Mouse (Mus musculus): ENCODE data around the gene Wdr86. TPM values are rescaled to one million over a fixed set of nuclear protein-coding genes. Genes with fewer than 3 reads are reported as not detected.
A peak's percentile ranks its signal among the peaks of the same experiment; 100 is the strongest.
"Not testable (repeated sequence)": the region's sequence is repeated elsewhere in the genome, so short reads cannot be mapped to it uniquely, and the experiment has no call there.

Gene Wdr86
- 2.0 and 2.4 TPM in 2 replicates for polyA plus RNA-seq (2015; fragmentation: Nextera tagmentation; extraction: Ambion mirVana)

DNA sequence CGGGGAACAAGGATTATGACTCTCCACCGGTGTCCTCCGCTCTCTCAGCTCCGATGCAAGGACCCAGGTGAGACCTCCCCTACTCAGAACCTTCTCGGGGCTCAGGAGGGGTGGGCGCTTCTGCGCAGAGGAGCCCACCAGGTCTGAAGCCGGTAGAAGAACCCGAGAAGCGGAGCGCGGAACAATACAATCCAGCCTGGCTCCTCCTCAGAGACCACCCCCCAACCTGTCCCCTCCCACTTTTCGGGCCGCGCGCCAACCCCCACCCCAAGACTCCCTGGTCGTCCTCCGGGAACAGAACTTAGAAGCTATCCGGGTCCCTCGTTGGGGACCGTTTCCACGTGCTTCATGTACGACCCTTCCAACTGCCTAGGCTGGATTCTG is at the start of gene Wdr86:
TSS of gene Wdr86 (minus strand) at position 240 of the 384 bp plus-strand sequence.
- no peak for DNase-seq (ENCODE audit: low spot score)

- peak; percentile 64 for DNase-seq (ENCODE audit: low spot score)
Measured at GRCm38 (mm10) chr5:24779881-24780512, 49.5 kb upstream of the Wdr86 start.

DNA sequence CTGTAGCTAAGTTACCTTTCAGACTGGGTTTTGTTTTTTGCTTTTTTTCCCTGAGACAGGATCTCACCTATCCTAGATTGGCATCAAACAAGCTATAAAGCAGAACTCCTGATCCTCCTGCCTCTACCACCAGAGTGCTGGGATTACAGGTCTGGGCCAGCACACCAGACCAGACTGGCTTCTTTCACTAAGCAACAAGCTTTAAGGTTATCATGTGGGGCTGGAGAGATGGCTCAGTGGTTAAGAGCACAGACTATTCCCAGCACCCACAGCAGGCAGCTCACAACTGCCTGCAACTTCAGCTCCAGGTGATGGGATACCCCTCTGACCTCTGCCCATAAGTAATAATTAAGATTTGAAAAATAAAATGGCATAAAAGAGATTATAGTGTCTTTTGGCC is 48.8 kb upstream of the Wdr86 start:
- DNase-seq (ENCODE audit: low spot score): no peak

DNA sequence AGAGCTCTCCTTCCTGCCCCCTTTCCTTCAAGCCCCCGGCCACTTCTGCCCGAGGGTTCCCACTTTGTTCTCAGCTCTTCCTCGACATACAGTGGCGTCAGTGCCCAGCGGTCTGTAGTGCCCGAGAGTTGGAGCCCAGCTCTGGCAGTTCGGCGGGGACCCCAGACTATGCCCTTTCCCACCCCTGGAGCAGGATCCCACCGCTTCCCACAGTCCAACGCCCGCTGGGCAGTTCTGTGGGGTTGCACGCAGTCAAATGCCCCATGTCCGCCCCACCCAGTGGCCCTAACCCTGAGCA is 48.3 kb upstream of the Wdr86 start:
- no peak for DNase-seq (ENCODE audit: low spot score)

- no peak for DNase-seq (ENCODE audit: low spot score)
Measured at GRCm38 (mm10) chr5:24778082-24778842, 47.7 kb upstream of the Wdr86 start.

DNA sequence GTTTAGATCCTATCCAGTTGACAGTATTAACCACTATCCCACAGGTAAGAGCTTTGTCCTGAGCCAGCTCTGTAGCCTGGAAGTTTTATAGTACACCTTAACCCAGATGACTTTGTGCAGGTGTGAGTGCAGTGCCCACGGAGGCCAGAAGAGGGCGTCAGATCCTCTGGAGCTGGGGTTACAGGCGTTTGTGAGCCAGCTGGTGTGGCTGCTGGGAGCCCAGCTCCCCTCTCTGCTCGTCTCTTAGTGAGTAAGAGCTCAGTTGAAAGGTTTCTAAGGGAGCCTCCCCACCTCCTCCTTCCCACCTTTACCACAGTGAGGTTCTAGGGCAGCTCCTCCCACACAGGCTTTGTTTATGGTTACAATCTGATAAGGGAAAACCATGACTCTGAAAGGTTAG is 46.2 kb upstream of the Wdr86 start:
- DNase-seq (ENCODE audit: low spot score): peak; percentile 75

DNA sequence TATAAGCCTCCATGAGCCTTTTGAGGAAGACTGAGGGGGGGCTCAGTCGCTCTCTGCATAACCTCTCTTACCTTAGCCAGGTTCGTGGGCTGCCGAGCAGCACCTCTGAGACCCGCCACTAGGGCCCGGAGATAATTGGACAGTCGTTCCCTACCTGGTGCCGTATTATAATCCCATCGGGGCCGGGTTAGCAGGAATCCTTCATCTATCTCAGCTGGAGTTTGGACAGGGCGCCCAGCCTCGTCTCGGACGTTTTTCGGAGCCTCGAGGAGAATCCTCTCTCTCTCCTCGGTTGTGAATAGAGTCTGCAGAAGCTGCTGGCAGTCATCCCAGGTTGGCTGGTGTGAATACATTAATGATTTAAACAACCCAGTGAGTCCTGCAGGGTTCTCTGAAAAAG is 44.0 kb upstream of the Wdr86 start:
- DNase-seq (ENCODE audit: low spot score): not testable (repeated sequence)

- DNase-seq (ENCODE audit: low spot score): no peak
Measured at GRCm38 (mm10) chr5:24757816-24758215, 27.3 kb upstream of the Wdr86 start, which contains the start of gene Crygn. Gene Crygn (minus strand): TSS chr5:24758008.

DNA sequence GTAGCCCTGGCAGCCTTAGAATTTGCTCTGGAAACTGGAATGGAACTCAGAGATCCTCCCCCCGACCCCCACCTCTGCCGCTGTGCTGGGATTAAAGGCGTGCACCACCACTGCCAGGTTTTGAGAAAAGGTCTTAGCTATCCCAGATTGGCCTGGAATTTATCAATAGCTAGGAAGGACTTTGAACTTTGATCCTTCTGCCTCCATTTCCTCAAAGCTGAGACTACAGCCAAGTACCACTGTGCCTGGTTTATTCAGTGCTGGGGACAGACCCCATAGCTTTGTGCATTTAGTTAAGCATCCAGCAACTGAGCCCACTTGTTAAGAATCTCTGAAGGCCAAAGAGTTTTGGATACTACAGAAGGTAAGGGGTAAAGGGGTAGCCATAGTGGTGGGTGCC is 26.4 kb upstream of the Wdr86 start:
- DNase-seq (ENCODE audit: low spot score): no peak

DNA sequence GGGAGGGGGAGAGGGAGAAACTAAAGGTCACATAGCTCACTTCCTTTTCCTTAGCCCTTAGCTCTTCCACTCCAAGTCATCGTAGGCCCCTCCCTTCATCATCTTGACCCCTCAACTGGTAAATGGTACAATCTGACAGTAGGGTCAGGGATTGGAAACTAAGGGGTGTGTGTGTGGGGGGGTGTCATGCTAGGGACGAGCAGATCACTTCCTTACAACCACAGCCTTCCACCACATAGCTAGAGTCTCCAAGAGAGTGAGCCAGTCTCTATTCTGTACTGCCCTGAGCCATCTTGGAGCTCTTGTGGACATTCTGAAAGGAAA is 21.6 kb upstream of the Wdr86 start:
- no peak for DNase-seq (ENCODE audit: low spot score)

GRCm38 (mm10) chr5:24751305-24752174 is 21.0 kb upstream of the Wdr86 start:
- peak; percentile 74 for DNase-seq (ENCODE audit: low spot score)

GRCm38 (mm10) chr5:24750321-24751304 is 20.1 kb upstream of the Wdr86 start:
- DNase-seq (ENCODE audit: low spot score): peak; percentile 93

DNA sequence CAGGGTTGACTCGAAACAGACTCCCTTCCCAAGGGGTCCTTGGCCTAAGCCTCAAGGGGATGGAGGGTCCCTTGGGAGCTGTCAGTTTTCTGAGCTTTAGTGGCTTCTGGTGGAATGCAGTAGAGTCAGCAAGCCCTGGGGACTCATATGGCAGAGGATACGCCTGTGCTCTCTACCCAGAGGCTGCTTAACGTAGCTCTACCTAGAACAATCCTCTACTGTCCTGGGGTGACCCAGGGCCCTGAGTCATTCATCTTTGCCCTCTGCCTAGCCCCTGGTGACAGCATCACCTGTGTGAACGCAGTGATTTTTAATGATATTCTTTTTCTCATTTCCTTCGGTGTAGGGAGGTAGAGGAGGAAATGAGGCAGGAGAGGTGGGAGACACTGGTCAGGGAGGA is 19.2 kb upstream of the Wdr86 start:
- no peak for DNase-seq (ENCODE audit: low spot score)

GRCm38 (mm10) chr5:24747533-24747932 is 17.0 kb upstream of the Wdr86 start:
- DNase-seq (ENCODE audit: low spot score): no peak

DNA sequence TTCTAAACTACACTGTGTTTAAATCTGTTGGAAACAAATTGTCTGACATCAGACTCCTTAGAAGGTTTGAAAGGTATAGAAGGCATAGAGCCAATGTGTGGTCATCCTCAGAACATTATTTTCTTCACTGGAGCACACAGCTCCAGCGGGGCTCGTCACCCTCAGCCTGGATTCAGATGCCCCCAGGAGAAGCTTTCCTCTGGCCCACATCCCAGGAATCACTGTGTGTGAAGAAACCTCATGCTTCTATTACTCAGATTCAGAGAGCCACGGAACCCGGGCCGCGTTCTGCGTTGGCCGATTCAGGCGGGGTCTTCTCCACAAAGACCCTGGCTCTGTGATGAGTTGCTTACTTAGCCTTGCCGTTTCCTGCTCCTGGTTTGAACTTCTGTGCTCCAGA is 13.4 kb upstream of the Wdr86 start:
- no peak for DNase-seq (ENCODE audit: low spot score)

DNA sequence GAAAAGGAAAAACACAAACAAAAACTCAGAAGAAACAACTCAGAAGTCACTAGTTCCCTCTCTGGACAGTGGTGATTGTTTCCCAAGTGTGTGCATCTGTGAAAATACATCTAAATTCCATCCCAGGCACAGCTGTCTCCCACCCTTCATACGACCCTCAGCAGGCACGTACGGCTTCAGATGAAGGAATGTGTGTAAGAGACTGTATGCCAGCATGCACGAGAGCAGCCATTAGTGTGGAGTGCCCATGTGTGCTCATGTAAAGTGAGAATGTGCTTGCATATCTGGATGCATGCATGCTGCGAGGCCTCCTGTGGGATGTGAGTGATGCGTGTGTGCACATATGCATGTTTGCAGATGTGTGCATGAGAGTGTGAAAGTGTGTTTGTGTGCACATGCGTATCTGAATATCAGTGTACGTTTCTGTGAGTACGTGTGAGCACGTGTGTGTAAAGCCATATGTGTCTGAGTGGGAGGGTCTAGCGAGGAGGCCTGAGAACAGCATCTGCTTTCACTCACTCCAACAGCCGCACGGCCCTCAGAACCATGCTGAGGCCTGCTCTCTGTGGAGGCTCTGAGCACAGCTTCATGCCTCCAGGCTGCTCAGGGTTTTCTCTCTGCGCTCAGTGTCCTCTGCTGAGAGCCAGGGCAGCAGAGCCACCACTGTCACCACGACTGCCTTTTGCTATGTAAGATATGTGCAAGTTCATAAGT is 10.8 kb upstream of the Wdr86 start:
- no peak for DNase-seq (ENCODE audit: low spot score)

GRCm38 (mm10) chr5:24739141-24739753 is 8.7 kb upstream of the Wdr86 start:
- peak; percentile 56 for DNase-seq (ENCODE audit: low spot score)

DNA sequence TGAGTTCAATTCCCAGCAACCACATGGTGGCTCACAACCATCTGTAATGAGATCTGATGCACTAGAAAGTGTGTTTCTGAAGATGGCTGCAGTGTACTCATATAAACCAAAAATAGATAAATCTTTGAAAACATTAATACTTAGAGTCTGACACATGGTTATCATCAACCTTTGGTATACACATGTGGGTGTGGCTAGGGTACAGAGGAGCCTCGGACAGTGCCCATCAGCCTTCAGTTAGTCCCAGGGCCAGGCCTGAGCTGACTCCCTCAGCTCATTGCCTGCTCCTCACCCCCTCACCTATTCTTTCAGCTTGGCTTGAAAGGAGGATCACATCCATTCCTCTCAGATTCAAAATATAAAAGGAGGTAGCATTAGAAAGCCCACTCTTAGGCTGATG is 8.0 kb upstream of the Wdr86 start:
- DNase-seq (ENCODE audit: low spot score): no peak

GRCm38 (mm10) chr5:24737595-24737994 is 7.1 kb upstream of the Wdr86 start:
- no peak for DNase-seq (ENCODE audit: low spot score)

Measured in thymus, postnatal 0 days (tissue).